Mouse (Mus musculus) embryonic facial prominence, embryonic 14.5 days (tissue): ENCODE data around the gene Pdss2. TPM values are rescaled to one million over a fixed set of nuclear protein-coding genes. Genes with fewer than 3 reads are reported as not detected.

ENCODE experiments used
- ATAC-seq: fragments of 200-750 bp; cut with Nextera tagmentation; 2 replicates; pipeline ENCODE4 v1.8.0; 2017; ENCODE audit warnings: low read depth, moderate number of reproducible peaks, moderate TSS enrichment
- DNase-seq: peaks from one replicate; pipeline ENCODE4 v3.0.0-alpha.2; 2015; ENCODE audit warnings: low spot score
- H3K27ac ChIP-seq: fragments of 300-500 bp; sonication (generic); replicated peaks from 2 replicates; pipeline ENCODE4 v1.5.1; 2014; ENCODE audit warnings: low read depth, mild to moderate bottlenecking, low read length, moderate library complexity
- H3K27me3 ChIP-seq: fragments of 300-500 bp; sonication (generic); replicated peaks from 2 replicates; pipeline ENCODE4 v1.6.1; 2014; ENCODE audit warnings: low read length; ENCODE audit not compliant: control insufficient read depth, insufficient read depth
- H3K36me3 ChIP-seq: fragments of 300-500 bp; sonication (generic); 2 replicates; pipeline ENCODE4 v1.6.1; 2014; ENCODE audit warnings: low read length, mixed read lengths; ENCODE audit not compliant: control insufficient read depth, insufficient read depth
- H3K4me1 ChIP-seq: fragments of 300-500 bp; sonication (generic); 2 replicates; pipeline ENCODE4 v1.6.1; 2014; ENCODE audit warnings: antibody characterized with exemption, low read length; ENCODE audit not compliant: control insufficient read depth, insufficient read depth
- H3K4me2 ChIP-seq: fragments of 300-500 bp; sonication (generic); 2 replicates; pipeline ENCODE4 v1.6.1; 2014; ENCODE audit warnings: low read depth, mild to moderate bottlenecking, low read length, moderate library complexity, mixed read lengths
- H3K4me3 ChIP-seq: fragments of 300-500 bp; sonication (generic); 2 replicates; pipeline ENCODE4 v1.5.1; 2014; ENCODE audit warnings: low read depth, mild to moderate bottlenecking, low read length
- H3K9ac ChIP-seq: fragments of 300-500 bp; sonication (generic); 2 replicates; pipeline ENCODE4 v1.6.1; 2014; ENCODE audit warnings: low read depth, mild to moderate bottlenecking, low read length, moderate library complexity, mixed read lengths
- H3K9me3 ChIP-seq: fragments of 300-500 bp; sonication (generic); 2 replicates; pipeline ENCODE4 v1.6.1; 2016; ENCODE audit warnings: low read length; ENCODE audit not compliant: control insufficient read depth
- WGBS: fragments of 180-500 bp; shearing (Covaris S2); extraction: QIAGEN DNeasy Blood & Tissue Kit; methylation state at CpG from one replicate; pipeline ENCODE4 v1.1.7; 2014; 5-methylcytosine and 5-hydroxymethylcytosine counted together
- polyA plus RNA-seq: library from polyadenylated mRNA; unstranded; fragments of >200 nt; fragmentation: Nextera tagmentation; extraction: Ambion mirVana; gene quantifications from 2 replicates; pipeline ENCODE4 v1.2.1, GENCODE M21; 2014

The Pdss2 gene
- polyA plus RNA-seq, 1 experiment from 2014 or later, result 9.5 TPM

DNA sequence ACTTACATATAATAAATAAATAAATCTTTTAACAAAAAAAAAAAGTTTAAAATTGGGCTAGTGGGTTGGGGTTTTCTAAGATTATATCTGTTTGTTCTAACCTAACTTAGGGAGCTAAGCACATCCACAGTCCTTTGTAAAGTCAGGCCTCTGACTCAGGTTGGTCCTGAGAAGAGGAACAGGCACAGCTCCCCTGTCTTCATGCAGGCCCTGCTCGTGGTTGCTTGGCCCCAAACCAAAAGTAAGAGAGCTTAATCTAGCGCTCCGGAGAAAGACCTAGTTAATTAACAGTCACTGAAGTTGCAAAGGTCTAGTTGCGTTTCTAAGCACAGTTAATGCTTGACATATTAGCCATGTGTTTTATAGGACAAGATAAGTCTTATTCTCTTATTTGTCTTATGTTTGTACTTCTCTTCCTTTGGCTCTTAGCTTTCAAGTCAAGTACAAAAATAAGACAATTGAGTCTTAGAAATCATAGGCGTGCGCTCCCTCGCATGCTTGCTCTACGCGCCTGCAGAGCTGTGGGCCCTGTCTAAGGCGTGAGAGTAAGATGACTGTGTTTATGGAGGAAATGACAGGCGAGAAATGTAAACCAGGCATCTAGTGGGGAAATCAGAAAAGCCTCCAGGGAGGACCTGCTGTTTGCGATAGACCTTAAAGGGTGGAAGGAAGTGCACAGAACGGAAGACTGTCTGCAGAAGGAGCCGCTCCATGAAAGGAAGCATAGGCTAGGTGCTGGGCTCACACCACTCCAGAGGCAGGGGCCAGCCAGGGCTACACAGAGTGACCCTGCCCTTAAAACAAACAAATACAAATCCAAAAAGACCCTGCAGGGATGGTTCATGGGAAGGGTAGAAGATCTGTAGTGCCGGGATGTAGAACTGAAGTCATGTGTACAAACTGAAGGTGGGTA lies 157.7 kb downstream of the Pdss2 start:
- DNase-seq, result peak; percentile 12
- H3K36me3 ChIP-seq, result no peaks in the 10 kb centered on the region
- H3K27ac ChIP-seq, result no peak overlapping the region
- H3K4me2 ChIP-seq, result no peak overlapping the region
- ATAC-seq, result no peak
- no peaks in the 10 kb centered on the region for H3K27me3 ChIP-seq
- no peaks in the 10 kb centered on the region for H3K9me3 ChIP-seq
- WGBS, result 72% methylated on average over 15 of the region's 15 CpGs
- H3K4me1 ChIP-seq, result no peaks in the 10 kb centered on the region
- no peak overlapping the region for H3K4me3 ChIP-seq
- H3K9ac ChIP-seq, result no peak overlapping the region

- Histone ChIP-seq H3K27me3 (no peaks in the 10 kb centered on the region), H3K36me3 (no peaks in the 10 kb centered on the region), H3K4me3 (no peak overlapping the region), H3K9ac (no peak overlapping the region), H3K4me1 (no peaks in the 10 kb centered on the region), H3K27ac (no peak overlapping the region), H3K4me2 (no peak overlapping the region), H3K9me3 (no peaks in the 10 kb centered on the region)
- DNase-seq (no peak), ATAC-seq (no peak)
- WGBS, result 89% methylated on average over 3 of the region's 3 CpGs
Measured at GRCm38 (mm10) chr10:43382660-43383059, 161.4 kb downstream of the Pdss2 start.

DNA sequence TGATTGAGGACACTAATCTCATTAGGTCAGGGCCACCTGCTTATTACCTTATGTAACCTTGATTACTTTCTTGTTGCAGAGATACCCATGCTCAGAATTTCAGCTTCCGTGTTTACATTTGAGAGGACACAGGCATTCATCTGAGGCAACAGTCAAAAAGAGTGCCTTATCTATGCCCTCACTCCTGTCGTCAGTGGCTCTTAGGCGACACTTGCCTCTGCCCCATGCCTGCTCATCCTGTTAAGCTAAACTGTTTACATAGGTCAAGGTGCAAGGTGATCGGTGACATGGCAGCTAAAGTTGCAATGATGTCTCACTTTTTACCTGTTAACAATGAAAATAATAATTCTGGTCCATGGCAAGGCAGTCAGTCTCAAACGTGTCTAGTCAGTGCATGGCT lies 163.3 kb downstream of the Pdss2 start:
- H3K27me3 ChIP-seq, result no peaks in the 10 kb centered on the region
- H3K9me3 ChIP-seq, result no peaks in the 10 kb centered on the region
- no peak for DNase-seq
- no peak for ATAC-seq
- H3K4me3 ChIP-seq, result no peak overlapping the region
- no peaks in the 10 kb centered on the region for H3K4me1 ChIP-seq
- no peak overlapping the region for H3K4me2 ChIP-seq
- H3K36me3 ChIP-seq, result no peaks in the 10 kb centered on the region
- WGBS, result 86% methylated on average over 5 of the region's 5 CpGs
- no peak overlapping the region for H3K9ac ChIP-seq
- H3K27ac ChIP-seq, result no peak overlapping the region

DNA sequence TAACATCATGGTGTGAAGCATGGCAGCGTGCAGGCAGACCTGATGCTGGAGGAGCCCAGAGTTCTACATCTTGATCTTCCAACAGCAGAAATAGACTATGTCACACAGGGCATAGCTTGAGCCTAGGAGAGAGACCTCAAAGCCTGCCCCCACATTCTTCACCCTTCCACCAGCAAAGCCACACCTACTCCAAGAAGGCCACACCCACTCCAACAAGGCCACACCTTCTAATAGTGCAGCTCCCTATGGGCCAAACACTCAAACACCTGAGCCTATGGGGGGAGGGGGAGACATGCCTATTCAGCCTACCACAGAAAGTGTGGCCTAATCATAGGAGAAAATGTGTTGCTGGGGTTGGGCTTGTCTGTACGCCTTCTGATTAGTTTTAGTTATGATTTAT lies 171.6 kb downstream of the Pdss2 start:
- WGBS, result 100% methylated on average over 2 of the region's 2 CpGs
- ATAC-seq (no peak), DNase-seq (no peak)
- no peaks in the 10 kb centered on the region for H3K4me1 ChIP-seq
- H3K4me3 ChIP-seq, result no peak overlapping the region
- no peak overlapping the region for H3K4me2 ChIP-seq
- H3K36me3 ChIP-seq, result no peaks in the 10 kb centered on the region
- H3K9me3 ChIP-seq, result 0 out of 2 replicates have a peak, but pooled peaks cover 4% of the 10 kb centered on the region
- H3K27ac ChIP-seq, result no peak overlapping the region
- no peaks in the 10 kb centered on the region for H3K27me3 ChIP-seq
- H3K9ac ChIP-seq, result no peak overlapping the region

- H3K27ac ChIP-seq, result no peak overlapping the region
- H3K36me3 ChIP-seq, result no peaks in the 10 kb centered on the region
- no peak for DNase-seq
- no peaks in the 10 kb centered on the region for H3K4me1 ChIP-seq
- H3K27me3 ChIP-seq, result no peaks in the 10 kb centered on the region
- no peak overlapping the region for H3K4me3 ChIP-seq
- no peak overlapping the region for H3K4me2 ChIP-seq
- H3K9ac ChIP-seq, result no peak overlapping the region
- WGBS, result 88% methylated on average over 6 of the region's 6 CpGs
- H3K9me3 ChIP-seq, result 0 out of 2 replicates have a peak, but pooled peaks cover 4% of the 10 kb centered on the region
- no peak for ATAC-seq
Measured at GRCm38 (mm10) chr10:43393818-43394217, 172.5 kb downstream of the Pdss2 start.

DNA sequence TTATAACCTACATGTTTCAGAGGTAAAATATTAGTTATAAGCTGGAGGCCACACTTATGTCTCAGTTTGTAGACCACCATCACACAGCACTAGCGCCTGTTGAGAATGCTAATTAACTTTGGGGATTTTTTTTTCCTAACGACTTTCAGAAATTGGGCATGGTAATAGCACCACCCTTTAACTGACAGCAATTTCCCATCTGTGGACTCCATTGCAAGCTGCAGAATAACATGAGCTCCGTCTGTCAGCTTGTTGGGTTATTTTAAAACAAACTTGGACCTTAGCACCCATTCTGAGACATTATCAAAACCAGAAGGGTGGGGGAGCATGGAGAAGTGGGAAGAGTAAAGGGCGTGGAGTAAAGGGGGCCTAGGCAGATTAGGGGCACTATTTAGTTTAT lies 174.5 kb downstream of the Pdss2 start:
- Histone ChIP-seq H3K36me3 (no peaks in the 10 kb centered on the region), H3K4me1 (no peaks in the 10 kb centered on the region), H3K4me2 (no peak overlapping the region), H3K9ac (no peak overlapping the region), H3K4me3 (no peak overlapping the region), H3K9me3 (0 out of 2 replicates have a peak, but pooled peaks cover 4% of the 10 kb centered on the region), H3K27me3 (no peaks in the 10 kb centered on the region), H3K27ac (no peak overlapping the region)
- WGBS, result 76% methylated on average over 4 of the region's 4 CpGs
- DNase-seq (no peak), ATAC-seq (no peak)

- Histone ChIP-seq H3K27ac (no peak overlapping the region), H3K4me1 (no peaks in the 10 kb centered on the region), H3K4me3 (no peak overlapping the region), H3K4me2 (no peak overlapping the region), H3K9me3 (0 out of 2 replicates have a peak, but pooled peaks cover 4% of the 10 kb centered on the region), H3K36me3 (no peaks in the 10 kb centered on the region), H3K27me3 (no peaks in the 10 kb centered on the region), H3K9ac (no peak overlapping the region; the same call in 1 of the 2 replicates)
- DNase-seq, result no peak
- 73% methylated on average over 7 of the region's 7 CpGs for WGBS
- ATAC-seq, result no peak
Measured at GRCm38 (mm10) chr10:43399596-43400316, 178.5 kb downstream of the Pdss2 start.

GRCm38 (mm10) chr10:43406107-43406506 lies 184.8 kb downstream of the Pdss2 start:
- DNase-seq (no peak), ATAC-seq (no peak)
- no peak overlapping the region for H3K4me2 ChIP-seq
- 64% methylated on average over 1 of the region's 1 CpGs for WGBS
- H3K27me3 ChIP-seq, result no peaks in the 10 kb centered on the region
- H3K4me3 ChIP-seq, result no peak overlapping the region
- H3K9me3 ChIP-seq, result no peaks in the 10 kb centered on the region
- peak overlapping the region; percentile 6; the same call in 1 of the 2 replicates for H3K9ac ChIP-seq
- H3K4me1 ChIP-seq, result no peaks in the 10 kb centered on the region
- H3K36me3 ChIP-seq, result no peaks in the 10 kb centered on the region
- H3K27ac ChIP-seq, result no peak overlapping the region
